Mouse (Mus musculus): Measurements from ENCODE around the gene Nop56. TPM values are rescaled to one million over a fixed set of nuclear protein-coding genes. Genes with fewer than 3 reads are reported as not detected.
A peak's percentile ranks its signal among the peaks of the same experiment; 100 is the strongest.

The Nop56 gene
- total RNA-seq, 4 experiments from 2014 or later, result 139 to 148 (median 143) TPM

GRCm38 (mm10) chr2:130295331-130296133, 21.3 kb downstream of the Nop56 start:
- peak in 1 of 2 experiments; percentile 29 for DNase-seq (ENCODE audit: low spot score in 2 of 2)

GRCm38 (mm10) chr2:130296134-130296745, 22.0 kb downstream of the Nop56 start:
- no peak for DNase-seq (ENCODE audit: low spot score in 2 of 2)

DNA sequence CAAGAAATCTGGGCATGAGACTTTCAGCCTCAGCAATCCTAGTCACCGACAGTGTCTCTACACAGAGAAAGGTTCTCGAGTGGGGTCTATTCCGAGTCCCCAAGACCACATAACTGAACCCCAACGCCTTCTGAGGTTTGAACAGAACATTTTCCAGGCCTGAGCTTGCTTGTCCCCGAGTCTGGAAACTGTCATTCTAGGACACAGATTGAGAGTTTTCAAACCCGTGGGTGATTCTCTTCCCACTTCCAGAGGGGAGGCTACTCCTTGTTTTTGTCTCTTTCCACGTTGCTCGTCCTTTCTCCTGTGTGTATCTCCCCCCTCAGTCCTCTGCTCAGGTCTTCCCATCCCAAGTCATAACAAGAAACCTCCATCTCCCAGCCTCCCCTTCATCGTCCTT, 23.4 kb downstream of the Nop56 start:
- DNase-seq (ENCODE audit: low spot score in 2 of 2), result no peak

- DNase-seq (ENCODE audit: low spot score in 2 of 2), result no peak
These were observed 28.8 kb downstream of the Nop56 start for GRCm38 (mm10) chr2:130303014-130303413.

DNA sequence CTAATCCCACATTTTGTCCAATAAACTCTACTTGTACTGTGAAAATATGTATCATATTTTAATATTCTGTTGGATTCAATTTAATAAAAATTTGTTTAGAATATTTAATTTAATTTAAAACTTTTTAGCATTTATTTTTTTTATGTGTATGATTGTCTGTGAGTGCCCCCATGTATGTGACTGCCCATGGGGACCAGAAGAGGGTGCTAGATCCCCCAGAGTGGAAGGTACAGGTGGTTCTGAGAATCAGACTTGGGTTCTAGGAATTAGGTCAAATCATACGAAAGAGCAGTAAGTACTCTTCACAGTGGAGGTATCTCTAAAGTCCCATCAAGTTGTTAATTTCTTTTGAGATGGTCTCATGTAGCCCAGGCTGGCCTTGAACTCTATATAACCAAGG, 52.8 kb downstream of the Nop56 start:
- no peak for DNase-seq (ENCODE audit: low spot score in 2 of 2)

Other genes with a start within 250 kb of the Nop56 start
- under 1 TPM in 3 of 4 experiments, not detected in 1; 0.24 to 0.25 (median 0.25) TPM for gene Tgm6, start 162.0 kb upstream of the Nop56 start, total RNA-seq (2022)
- 100 to 1,000 TPM; 103 to 110 (median 105) TPM for gene Snrpb, start 95.0 kb upstream of the Nop56 start, total RNA-seq (2022)
- not detected for gene Tmc2, start 79.2 kb upstream of the Nop56 start, total RNA-seq (2022)
- 100 to 1,000 TPM; 294 to 326 (median 314) TPM for gene Idh3b, start 10.1 kb downstream of the Nop56 start, total RNA-seq (2022)
- 10 to 100 TPM; 11.0 to 12.6 (median 11.7) TPM for gene Ebf4, start 20.7 kb downstream of the Nop56 start, total RNA-seq (2022)
- gene Cpxm1, start 123.1 kb downstream of the Nop56 start, total RNA-seq (2022), result 1 to 10 TPM; 6.8 to 10.0 (median 7.5) TPM
- gene Gm28372, start 130.8 kb downstream of the Nop56 start, total RNA-seq (2022), result not detected
- gene 1700020A23Rik, start 130.8 kb downstream of the Nop56 start, total RNA-seq (2022), result not detected
- not detected for gene Tmem239, start 132.0 kb downstream of the Nop56 start, total RNA-seq (2022)
- 100 to 1,000 TPM in 1 of 4 experiments, 10 to 100 TPM in 3; 82.1 to 115 (median 87.7) TPM for gene Vps16, start 149.9 kb downstream of the Nop56 start, total RNA-seq (2022)
- 10 to 100 TPM; 25.2 to 29.4 (median 27.8) TPM for gene Pced1a, start 150.3 kb downstream of the Nop56 start, total RNA-seq (2022)
- gene Ptpra, start 175.8 kb downstream of the Nop56 start, total RNA-seq (2022), result 100 to 1,000 TPM; 306 to 318 (median 311) TPM

All from layer of hippocampus, adult 8-10 months (tissue).